Mouse (Mus musculus): ENCODE measurements around the gene Lair1.

GRCm38 (mm10) chr7:4091170-4091569 is 28.2 kb upstream of the Lair1 start:
- no peak for TF ChIP-seq E2F4 (IDR thresholded peaks at IDR 0.05; ENCODE audit: insufficient read depth)
- no peak for TF ChIP-seq POLR2A (IDR thresholded peaks at IDR 0.05; ENCODE audit: insufficient read length, low read depth)
- TF ChIP-seq SRF (IDR thresholded peaks at IDR 0.05; ENCODE audit: control insufficient read depth, insufficient read length, low read depth): no peak
- no peak for TF ChIP-seq CEBPB (IDR thresholded peaks at IDR 0.05; ENCODE audit: insufficient read depth, poor library complexity, severe bottlenecking)
- no peak for TF ChIP-seq REST (IDR thresholded peaks at IDR 0.05; ENCODE audit: insufficient read depth, insufficient read length)
- no peak for TF ChIP-seq POLR2AphosphoS2 (IDR thresholded peaks at IDR 0.05; ENCODE audit: insufficient read length, low read depth)
